ENCODE assay signal across 8 mouse cellular contexts in genomic region chr10:71284511-71285125, GRCm38 (mm10). TPM values are rescaled to one million over a fixed set of nuclear protein-coding genes. Genes with fewer than 3 reads are reported as not detected.
A peak's percentile ranks its signal among the peaks of the same experiment; 100 is the strongest.
DNase-seq lines count a peak whose midpoint lies in the region; ATAC-seq and TF ChIP-seq lines count a peak whose summit lies in the region.

No protein-coding gene starts in this region.

- H3K9ac ChIP-seq in lung, postnatal 0 days (replicated peaks; ENCODE audit: low read depth): peak overlapping the region; percentile 72
- peak overlapping the region; percentile 96 for H3K9ac ChIP-seq in forebrain, embryonic 11.5 days (ENCODE audit: low read length)
- peak overlapping the region; percentile 65 for H3K9ac ChIP-seq in liver, embryonic 16.5 days (ENCODE audit: low read depth, low read length)

- no peaks in the 10 kb centered on the region for H3K36me3 ChIP-seq in lung, postnatal 0 days (ENCODE audit: insufficient read depth, low read length)
- no peaks in the 10 kb centered on the region for H3K36me3 ChIP-seq in forebrain, embryonic 11.5 days (ENCODE audit: control insufficient read depth, insufficient read depth, low read length)
- peaks cover 7% of the 10 kb centered on the region; the same call in 1 of the 2 replicates for H3K36me3 ChIP-seq in hindbrain, embryonic 10.5 days
- no peaks in the 10 kb centered on the region for H3K36me3 ChIP-seq in liver, embryonic 16.5 days (ENCODE audit: control insufficient read depth, insufficient read depth)

- peak; percentile 67 for ATAC-seq in lung, postnatal 0 days
- peak; percentile 86 for ATAC-seq in forebrain, embryonic 11.5 days (replicated peaks; ENCODE audit: low FRiP score)
- peak; percentile 47 for ATAC-seq in liver, embryonic 16.5 days (ENCODE audit: low read depth)

- peak overlapping the region; percentile 95 for H3K4me3 ChIP-seq in lung, postnatal 0 days (ENCODE audit: low read depth, low read length)
- peak overlapping the region; percentile 92 for H3K4me3 ChIP-seq in forebrain, embryonic 11.5 days (ENCODE audit: low read depth, low read length)
- H3K4me3 ChIP-seq in hindbrain, embryonic 10.5 days: peak overlapping the region; percentile 96
- peak overlapping the region; percentile 74 for H3K4me3 ChIP-seq in liver, embryonic 16.5 days (ENCODE audit: low read depth, low read length)

- H3K27me3 ChIP-seq in lung, postnatal 0 days (replicated peaks; ENCODE audit: insufficient read depth, low read length): no peaks in the 10 kb centered on the region
- no peaks in the 10 kb centered on the region for H3K27me3 ChIP-seq in forebrain, embryonic 11.5 days (ENCODE audit: control insufficient read depth, insufficient read depth, low read length)
- peaks cover 7% of the 10 kb centered on the region for H3K27me3 ChIP-seq in hindbrain, embryonic 10.5 days (ENCODE audit: insufficient read depth, poor library complexity, severe bottlenecking)
- H3K27me3 ChIP-seq in liver, embryonic 16.5 days (ENCODE audit: control insufficient read depth, insufficient read depth, low read depth, low read length): no peaks in the 10 kb centered on the region; the same call in 1 of the 2 replicates

- peaks cover 5% of the 10 kb centered on the region; the same call in 1 of the 2 replicates for H3K4me1 ChIP-seq in lung, postnatal 0 days (ENCODE audit: insufficient read depth, low read depth, low read length)
- no peaks in the 10 kb centered on the region for H3K4me1 ChIP-seq in forebrain, embryonic 11.5 days (replicated peaks; ENCODE audit: control insufficient read depth, insufficient read depth, low read length)
- H3K4me1 ChIP-seq in hindbrain, embryonic 10.5 days (replicated peaks): peaks cover 34% of the 10 kb centered on the region
- H3K4me1 ChIP-seq in liver, embryonic 16.5 days (ENCODE audit: control insufficient read depth, low read depth, low read length): no peaks in the 10 kb centered on the region; the same call in 1 of the 2 replicates

- H3K4me2 ChIP-seq in lung, postnatal 0 days (replicated peaks; ENCODE audit: low read depth, low read length): peak overlapping the region; percentile 95
- H3K4me2 ChIP-seq in forebrain, embryonic 11.5 days (ENCODE audit: low read depth, low read length, severe bottlenecking): peak overlapping the region; percentile 67
- H3K4me2 ChIP-seq in liver, embryonic 16.5 days (ENCODE audit: low read depth, low read length): peak overlapping the region; percentile 69

- TF ChIP-seq CTCF in lung, postnatal 0 days (IDR thresholded peaks at IDR 0.05): no peak

- WGBS in lung, postnatal 0 days: 4% methylated on average over 35 of the region's 41 CpGs
- WGBS in forebrain, embryonic 11.5 days: under 1% methylated on average over 41 of the region's 41 CpGs
- under 1% methylated on average over 41 of the region's 41 CpGs for WGBS in hindbrain, embryonic 10.5 days
- under 1% methylated on average over 41 of the region's 41 CpGs for WGBS in liver, embryonic 16.5 days (ENCODE audit: insufficient replicate concordance)

- peak overlapping the region; percentile 38 for H3K27ac ChIP-seq in lung, postnatal 0 days (ENCODE audit: low read length)
- peak overlapping the region; percentile 25; the same call in 1 of the 2 replicates for H3K27ac ChIP-seq in forebrain, embryonic 11.5 days (ENCODE audit: low read depth, low read length)
- H3K27ac ChIP-seq in hindbrain, embryonic 10.5 days: peak overlapping the region; percentile 98
- no peak overlapping the region for H3K27ac ChIP-seq in liver, embryonic 16.5 days (ENCODE audit: low read length)

- no peak for TF ChIP-seq EP300 in lung, postnatal 0 days (IDR thresholded peaks at IDR 0.05)

- H3K9me3 ChIP-seq in lung, postnatal 0 days (ENCODE audit: low read length): no peaks in the 10 kb centered on the region
- no peaks in the 10 kb centered on the region for H3K9me3 ChIP-seq in forebrain, embryonic 11.5 days (ENCODE audit: control insufficient read depth, low read length)
- no peaks in the 10 kb centered on the region for H3K9me3 ChIP-seq in hindbrain, embryonic 10.5 days
- no peaks in the 10 kb centered on the region for H3K9me3 ChIP-seq in liver, embryonic 16.5 days (replicated peaks; ENCODE audit: control insufficient read depth, low read length)

- DNase-seq in lung, postnatal 0 days (ENCODE audit: low spot score): peak; percentile 20
- DNase-seq in lung, adult 18-20 months: no peak
- DNase-seq in ZHBTc4 (ENCODE audit: low read depth, low spot score): peak; percentile 60
- DNase-seq in forebrain, embryonic 11.5 days (ENCODE audit: low spot score): no peak
- peak; percentile 65 for DNase-seq in hindbrain, embryonic 10.5 days (ENCODE audit: low spot score)
- DNase-seq in right cerebral cortex, postnatal 25 days: peak; percentile 23
- no peak for DNase-seq in adrenal gland, adult 2 months

RNA-seq across cellular contexts. Expression of gene Ube2d1, which starts 0.4 kb away (rescaled TPM):
- 31.9 and 33.6 TPM in 2 replicates for polyA plus RNA-seq in lung, postnatal 0 days (2015; fragmentation: Nextera tagmentation; extraction: Ambion mirVana)
- 139 and 150 TPM in 2 replicates for polyA plus RNA-seq in forebrain, embryonic 11.5 days (2014; fragmentation: Nextera tagmentation; extraction: Ambion mirVana)
- 115 and 147 TPM in 2 replicates for polyA plus RNA-seq in hindbrain, embryonic 10.5 days (2016; fragmentation: Nextera tagmentation; extraction: Ambion mirVana)
- polyA plus RNA-seq in liver, embryonic 16.5 days (2015; fragmentation: Nextera tagmentation; extraction: Ambion mirVana): 6.5 and 6.6 TPM in 2 replicates
- 10 to 100 TPM; 19.3 to 21.5 TPM for total RNA-seq in adrenal gland, adult 2 months (2021)
- 14.4 and 20.5 TPM in 2 replicates for polyA plus RNA-seq in adrenal gland, adult 2 months (2012; rRNA removed)

RNA-seq across cellular contexts. Expression of gene Tfam, which starts 46.5 kb away (rescaled TPM):
- 26.6 and 29.4 TPM in 2 replicates for polyA plus RNA-seq in lung, postnatal 0 days (2015; fragmentation: Nextera tagmentation; extraction: Ambion mirVana)
- polyA plus RNA-seq in forebrain, embryonic 11.5 days (2014; fragmentation: Nextera tagmentation; extraction: Ambion mirVana): 87.2 and 99.4 TPM in 2 replicates
- polyA plus RNA-seq in hindbrain, embryonic 10.5 days (2016; fragmentation: Nextera tagmentation; extraction: Ambion mirVana): 66.9 and 78.3 TPM in 2 replicates
- polyA plus RNA-seq in liver, embryonic 16.5 days (2015; fragmentation: Nextera tagmentation; extraction: Ambion mirVana): 32.5 and 32.8 TPM in 2 replicates
- total RNA-seq in adrenal gland, adult 2 months (2021): 10 to 100 TPM; 54.0 to 54.2 TPM
- 6.9 and 7.2 TPM in 2 replicates for polyA plus RNA-seq in adrenal gland, adult 2 months (2012; rRNA removed)

Comparison
In these comparisons a context has a peak if more than half of its experiments do, and no peak if none do; other contexts are left out.
1. DNase-seq: peak in lung, postnatal 0 days (single experiment), ZHBTc4 (single experiment), hindbrain, embryonic 10.5 days (single experiment) and right cerebral cortex, postnatal 25 days (single experiment); none in lung, adult 18-20 months (0 of 2), forebrain, embryonic 11.5 days (single experiment) and adrenal gland, adult 2 months (single experiment).
2. Peak in every context shown above with its lines, with median percentiles within 50 percentile points of each other: ATAC-seq, H3K4me2 ChIP-seq, H3K4me3 ChIP-seq and H3K9ac ChIP-seq.